Mouse (Mus musculus) liver, embryonic 16.5 days (tissue): Measurements from ENCODE around the gene Flt3. TPM values are rescaled to one million over a fixed set of nuclear protein-coding genes. Genes with fewer than 3 reads are reported as not detected.
A peak's percentile ranks its signal among the peaks of the same experiment; 100 is the strongest.

ENCODE experiments used
- ATAC-seq: fragments of 200-750 bp; cut with Nextera tagmentation; 2 replicates; pipeline ENCODE4 v1.8.0; 2017; ENCODE audit warnings: low read depth, mild to moderate bottlenecking, moderate number of reproducible peaks, moderate library complexity
- H3K27ac ChIP-seq: fragments of 300-500 bp; sonication (generic); 2 replicates; pipeline ENCODE4 v1.5.1; 2014; ENCODE audit warnings: mild to moderate bottlenecking, low read length
- H3K27me3 ChIP-seq: fragments of 300-500 bp; sonication (generic); 2 replicates; pipeline ENCODE4 v1.6.1; 2014; ENCODE audit warnings: low read depth, low read length, mixed read lengths; ENCODE audit not compliant: control insufficient read depth, insufficient read depth
- H3K36me3 ChIP-seq: fragments of 300-500 bp; sonication (generic); 2 replicates; pipeline ENCODE4 v1.6.1; 2014; ENCODE audit warnings: mild to moderate bottlenecking; ENCODE audit not compliant: control insufficient read depth, insufficient read depth
- H3K4me1 ChIP-seq: fragments of 300-500 bp; sonication (generic); 2 replicates; pipeline ENCODE4 v1.6.1; 2014; ENCODE audit warnings: low read depth, low read length, mixed read lengths; ENCODE audit not compliant: control insufficient read depth
- H3K4me2 ChIP-seq: fragments of 300-500 bp; sonication (generic); 2 replicates; pipeline ENCODE4 v1.6.1; 2014; ENCODE audit warnings: low read depth, low read length, mixed read lengths
- H3K4me3 ChIP-seq: fragments of 300-500 bp; sonication (generic); 2 replicates; pipeline ENCODE4 v1.5.1; 2014; ENCODE audit warnings: low read depth, mild to moderate bottlenecking, low read length
- H3K9ac ChIP-seq: fragments of 300-500 bp; sonication (generic); 2 replicates; pipeline ENCODE4 v1.6.1; 2014; ENCODE audit warnings: low read depth, low read length
- H3K9me3 ChIP-seq: fragments of 300-500 bp; sonication (generic); replicated peaks from 2 replicates; pipeline ENCODE4 v1.6.1; 2016; ENCODE audit warnings: low read length; ENCODE audit not compliant: control insufficient read depth
- WGBS: fragments of 180-500 bp; shearing (Covaris S2); extraction: QIAGEN DNeasy Blood & Tissue Kit; methylation state at CpG from one replicate; pipeline ENCODE4 v1.1.7; 2014; ENCODE audit not compliant: insufficient replicate concordance; 5-methylcytosine and 5-hydroxymethylcytosine counted together
- polyA plus RNA-seq: library from polyadenylated mRNA; unstranded; fragments of >200 nt; fragmentation: Nextera tagmentation; extraction: Ambion mirVana; gene quantifications from 2 replicates; pipeline ENCODE4 v1.2.1, GENCODE M21; 2015

Gene Flt3
- polyA plus RNA-seq, 1 experiment from 2014 or later, result 1.6 TPM

GRCm38 (mm10) chr5:147331547-147331946 lies 68.7 kb downstream of the Flt3 start:
- ATAC-seq, result no peak
- H3K4me1 ChIP-seq, result no peaks in the 10 kb centered on the region

GRCm38 (mm10) chr5:147329946-147330345 lies 70.3 kb downstream of the Flt3 start:
- Histone ChIP-seq H3K36me3 (no peaks in the 10 kb centered on the region), H3K4me3 (no peak overlapping the region), H3K4me1 (no peaks in the 10 kb centered on the region), H3K9ac (no peak overlapping the region), H3K4me2 (no peak overlapping the region), H3K27ac (no peak overlapping the region), H3K9me3 (no peaks in the 10 kb centered on the region), H3K27me3 (no peaks in the 10 kb centered on the region)
- no peak for ATAC-seq
- 62% methylated on average over 11 of the region's 11 CpGs for whole genome bisulfite sequencing

More at GRCm38 (mm10) chr5:147331547-147331946, 68.7 kb downstream of the Flt3 start:
- Histone ChIP-seq H3K4me2 (no peak overlapping the region), H3K36me3 (no peaks in the 10 kb centered on the region), H3K27me3 (no peaks in the 10 kb centered on the region), H3K9ac (no peak overlapping the region), H3K4me3 (no peak overlapping the region), H3K27ac (no peak overlapping the region), H3K9me3 (no peaks in the 10 kb centered on the region)
- 38% methylated on average over 2 of the region's 2 CpGs for WGBS

- Histone ChIP-seq H3K27me3 (no peaks in the 10 kb centered on the region), H3K27ac (no peak overlapping the region), H3K9ac (no peak overlapping the region), H3K4me1 (no peaks in the 10 kb centered on the region), H3K9me3 (no peaks in the 10 kb centered on the region), H3K36me3 (no peaks in the 10 kb centered on the region), H3K4me2 (no peak overlapping the region), H3K4me3 (no peak overlapping the region)
- 70% methylated on average over 5 of the region's 5 CpGs for WGBS
- ATAC-seq, result no peak
Measured at GRCm38 (mm10) chr5:147327636-147328035, 72.7 kb downstream of the Flt3 start.

GRCm38 (mm10) chr5:147325931-147326330 lies 74.4 kb downstream of the Flt3 start:
- WGBS, result 62% methylated on average over 11 of the region's 11 CpGs
- no peaks in the 10 kb centered on the region for H3K36me3 ChIP-seq

GRCm38 (mm10) chr5:147323237-147323917 lies 76.9 kb downstream of the Flt3 start:
- no peak overlapping the region for H3K9ac ChIP-seq
- no peak overlapping the region for H3K27ac ChIP-seq
- peaks cover 6% of the 10 kb centered on the region; the same call in 1 of the 2 replicates for H3K27me3 ChIP-seq
- WGBS, result 3% methylated on average over 17 of the region's 17 CpGs
- H3K4me1 ChIP-seq, result no peaks in the 10 kb centered on the region
- H3K36me3 ChIP-seq, result no peaks in the 10 kb centered on the region
- no peaks in the 10 kb centered on the region for H3K9me3 ChIP-seq
- H3K4me3 ChIP-seq, result no peak overlapping the region
- H3K4me2 ChIP-seq, result peak overlapping the region; percentile 8; the same call in 1 of the 2 replicates
- ATAC-seq, result no peak

More at GRCm38 (mm10) chr5:147325931-147326330, 74.4 kb downstream of the Flt3 start:
- H3K4me3 ChIP-seq, result no peak overlapping the region
- no peak overlapping the region for H3K27ac ChIP-seq
- no peaks in the 10 kb centered on the region for H3K4me1 ChIP-seq
- H3K27me3 ChIP-seq, result no peaks in the 10 kb centered on the region
- no peak overlapping the region for H3K4me2 ChIP-seq
- no peak overlapping the region for H3K9ac ChIP-seq
- H3K9me3 ChIP-seq, result no peaks in the 10 kb centered on the region
- no peak for ATAC-seq

GRCm38 (mm10) chr5:147322183-147322582 lies 78.1 kb downstream of the Flt3 start, which contains the start of gene Urad:
Gene Urad (minus strand): TSS chr5:147322440.
- no peak within 1 kb of the TSS; the same call in 1 of the 2 replicates for H3K9ac ChIP-seq
- no peaks in the 10 kb centered on the region for H3K4me1 ChIP-seq
- H3K27ac ChIP-seq, result peak within 1 kb of the TSS; percentile 16; the same call in 1 of the 2 replicates
- H3K4me2 ChIP-seq, result peak within 1 kb of the TSS; percentile 17; the same call in 1 of the 2 replicates
- ATAC-seq, result peak; percentile 84
- no peaks in the 10 kb centered on the region for H3K9me3 ChIP-seq
- whole genome bisulfite sequencing, result 48% methylated on average over 8 of the region's 8 CpGs
- H3K27me3 ChIP-seq, result peaks cover 15% of the 10 kb centered on the region
- H3K36me3 ChIP-seq, result no peaks in the 10 kb centered on the region
- 0 out of 2 replicates have a peak within 1 kb of the TSS, but pooled peaks have one; percentile 5 for H3K4me3 ChIP-seq

- H3K4me3 ChIP-seq, result no peak overlapping the region
- H3K27ac ChIP-seq, result no peak overlapping the region
- H3K9me3 ChIP-seq, result no peaks in the 10 kb centered on the region
- H3K27me3 ChIP-seq, result peaks cover 40% of the 10 kb centered on the region
- no peak for ATAC-seq
- no peak overlapping the region for H3K9ac ChIP-seq
- H3K4me2 ChIP-seq, result no peak overlapping the region
- H3K36me3 ChIP-seq, result no peaks in the 10 kb centered on the region
- no peaks in the 10 kb centered on the region for H3K4me1 ChIP-seq
Measured at GRCm38 (mm10) chr5:147319653-147320052, 80.6 kb downstream of the Flt3 start.

- no peaks in the 10 kb centered on the region for H3K36me3 ChIP-seq
- H3K4me3 ChIP-seq, result no peak overlapping the region
- H3K27ac ChIP-seq, result no peak overlapping the region
- H3K4me2 ChIP-seq, result no peak overlapping the region
- H3K9ac ChIP-seq, result no peak overlapping the region
- H3K27me3 ChIP-seq, result peaks cover 56% of the 10 kb centered on the region
- H3K4me1 ChIP-seq, result no peaks in the 10 kb centered on the region
- no peak for ATAC-seq
- no peaks in the 10 kb centered on the region for H3K9me3 ChIP-seq
- WGBS, result 25% methylated on average over 7 of the region's 7 CpGs
Measured at GRCm38 (mm10) chr5:147317991-147318390, 82.3 kb downstream of the Flt3 start.

- Histone ChIP-seq H3K27me3 (peaks cover 63% of the 10 kb centered on the region), H3K9ac (no peak overlapping the region), H3K4me1 (no peaks in the 10 kb centered on the region), H3K27ac (no peak overlapping the region), H3K9me3 (no peaks in the 10 kb centered on the region), H3K36me3 (no peaks in the 10 kb centered on the region), H3K4me3 (no peak overlapping the region), H3K4me2 (no peak overlapping the region)
- 5% methylated on average over 7 of the region's 7 CpGs for WGBS
- no peak for ATAC-seq
Measured at GRCm38 (mm10) chr5:147317321-147317720, 83.0 kb downstream of the Flt3 start.
